Mouse (Mus musculus): ENCODE measurements around the gene Rere. TPM values are rescaled to one million over a fixed set of nuclear protein-coding genes. Genes with fewer than 3 reads are reported as not detected.
A peak's percentile ranks its signal among the peaks of the same experiment; 100 is the strongest.

Rere gene
- polyA plus RNA-seq, 1 experiment from 2014 or later, result 28.4 TPM

DNA sequence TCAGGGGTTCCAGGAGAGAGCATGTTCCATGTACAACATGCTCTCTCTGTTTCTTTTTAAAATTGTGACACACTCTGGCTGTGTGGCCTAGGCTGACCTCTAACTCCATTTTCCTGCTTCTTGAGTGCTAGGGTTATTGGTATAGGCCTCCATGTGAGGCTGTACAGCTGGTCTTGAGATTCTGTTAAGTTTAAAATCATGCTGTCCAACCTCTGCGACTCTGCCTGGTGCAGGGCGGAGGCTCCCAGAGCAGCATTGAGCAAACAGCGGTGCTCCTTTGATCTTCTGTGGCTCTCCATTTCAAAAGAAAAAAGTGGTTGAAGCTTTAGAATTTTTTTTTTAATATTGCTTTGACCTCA lies 302.3 kb downstream of the Rere start:
- H3K4me2 ChIP-seq (replicated peaks), result peak overlapping the region; percentile 43
- no peak overlapping the region for H3K4me3 ChIP-seq (replicated peaks)
- H3K36me3 ChIP-seq, result no peaks in the 10 kb centered on the region
- peak; percentile 89 for ATAC-seq
- no peak overlapping the region for H3K9ac ChIP-seq
- peaks cover 61% of the 10 kb centered on the region for H3K4me1 ChIP-seq (replicated peaks)
- no peaks in the 10 kb centered on the region for H3K9me3 ChIP-seq
- 26% methylated on average over 3 of the region's 3 CpGs for WGBS
- H3K27me3 ChIP-seq (replicated peaks), result no peaks in the 10 kb centered on the region
- H3K27ac ChIP-seq, result peak overlapping the region; percentile 81

DNA sequence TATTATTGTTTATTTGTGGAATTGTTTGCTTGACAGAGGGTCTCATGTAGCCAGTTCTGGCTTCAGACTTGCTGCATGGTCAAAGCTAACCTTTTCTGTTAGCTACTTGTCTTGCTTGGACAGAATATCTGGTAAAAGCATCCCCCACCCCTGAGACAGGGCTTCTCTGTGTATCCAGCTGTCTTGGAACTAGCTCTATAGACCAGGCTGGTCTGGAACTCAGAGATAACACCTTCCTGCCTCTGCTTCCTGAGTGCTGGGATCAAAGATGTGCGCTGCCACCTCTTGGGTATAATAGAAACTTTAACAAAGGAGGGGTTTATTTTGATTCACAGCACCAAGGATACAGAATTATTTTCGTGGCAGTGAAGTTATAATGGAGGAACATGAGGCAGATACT lies 304.4 kb downstream of the Rere start:
- Histone ChIP-seq H3K36me3 (no peaks in the 10 kb centered on the region), H3K4me1 (replicated peaks) (peaks cover 65% of the 10 kb centered on the region)
- ATAC-seq, result no peak

GRCm38 (mm10) chr4:150586275-150586674 lies 304.8 kb downstream of the Rere start:
- Histone ChIP-seq H3K4me3 (replicated peaks) (no peak overlapping the region), H3K4me2 (replicated peaks) (no peak overlapping the region), H3K9me3 (no peaks in the 10 kb centered on the region), H3K27me3 (replicated peaks) (no peaks in the 10 kb centered on the region), H3K9ac (no peak overlapping the region), H3K36me3 (no peaks in the 10 kb centered on the region), H3K27ac (no peak overlapping the region), H3K4me1 (replicated peaks) (peaks cover 63% of the 10 kb centered on the region)
- ATAC-seq, result no peak
- WGBS, result 73% methylated on average over 5 of the region's 5 CpGs

More for the DNA sequence above, 304.4 kb downstream of the Rere start:
- no peaks in the 10 kb centered on the region for H3K27me3 ChIP-seq (replicated peaks)
- WGBS, result 91% methylated on average over 2 of the region's 2 CpGs
- H3K9me3 ChIP-seq, result no peaks in the 10 kb centered on the region
- no peak overlapping the region for H3K4me3 ChIP-seq (replicated peaks)
- H3K27ac ChIP-seq, result no peak overlapping the region
- no peak overlapping the region for H3K4me2 ChIP-seq (replicated peaks)
- H3K9ac ChIP-seq, result no peak overlapping the region

GRCm38 (mm10) chr4:150587597-150588299 lies 306.3 kb downstream of the Rere start:
- Histone ChIP-seq H3K36me3 (no peaks in the 10 kb centered on the region), H3K9me3 (no peaks in the 10 kb centered on the region), H3K4me2 (replicated peaks) (0 out of 2 replicates have a peak overlapping the region, but pooled peaks have one; percentile 15), H3K27ac (no peak overlapping the region), H3K27me3 (replicated peaks) (no peaks in the 10 kb centered on the region), H3K4me1 (replicated peaks) (peaks cover 60% of the 10 kb centered on the region), H3K9ac (no peak overlapping the region), H3K4me3 (replicated peaks) (no peak overlapping the region)
- no peak for ATAC-seq
- WGBS, result 51% methylated on average over 8 of the region's 8 CpGs

- Histone ChIP-seq H3K9ac (no peak overlapping the region), H3K9me3 (no peaks in the 10 kb centered on the region), H3K4me1 (replicated peaks) (peaks cover 56% of the 10 kb centered on the region), H3K27me3 (replicated peaks) (no peaks in the 10 kb centered on the region), H3K27ac (no peak overlapping the region), H3K36me3 (no peaks in the 10 kb centered on the region), H3K4me3 (replicated peaks) (no peak overlapping the region), H3K4me2 (replicated peaks) (no peak overlapping the region)
- ATAC-seq, result no peak
- WGBS, result 62% methylated on average over 2 of the region's 2 CpGs
These were observed 306.8 kb downstream of the Rere start for GRCm38 (mm10) chr4:150588300-150588621.

DNA sequence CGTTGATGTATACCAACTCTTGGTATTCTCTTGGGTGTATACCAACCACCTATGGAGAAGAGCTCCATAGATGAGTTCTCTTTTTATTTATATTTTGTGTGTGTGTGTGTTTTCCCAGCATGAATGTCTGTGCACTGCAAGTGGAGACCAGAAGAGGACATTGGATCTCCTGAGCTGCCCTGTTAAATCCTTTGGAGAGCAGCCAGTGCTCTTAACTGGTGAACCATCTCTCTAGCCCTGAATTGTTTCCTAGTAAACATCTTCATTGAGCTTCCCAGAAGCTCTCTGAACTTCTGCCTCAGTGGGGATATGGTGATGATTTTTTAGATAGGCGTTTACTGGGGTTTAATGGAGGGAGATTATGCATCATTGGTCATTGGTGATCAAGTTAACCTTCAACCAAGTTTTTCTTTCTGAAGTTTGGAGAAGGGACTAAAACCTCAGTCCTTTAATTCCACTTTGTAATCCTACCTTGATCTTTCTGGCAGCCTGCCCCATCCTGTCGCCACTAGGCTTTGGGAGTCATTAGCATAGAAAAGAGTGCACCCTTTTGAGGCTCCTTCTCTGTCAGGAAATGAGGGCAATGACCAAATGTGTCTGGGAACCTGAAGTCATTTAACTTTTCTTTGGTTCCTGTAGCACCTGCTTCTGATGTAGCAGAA lies 309.3 kb downstream of the Rere start:
- Histone ChIP-seq H3K27ac (no peak overlapping the region), H3K4me1 (replicated peaks) (peaks cover 36% of the 10 kb centered on the region), H3K9ac (no peak overlapping the region), H3K9me3 (no peaks in the 10 kb centered on the region), H3K27me3 (replicated peaks) (no peaks in the 10 kb centered on the region), H3K36me3 (no peaks in the 10 kb centered on the region), H3K4me3 (replicated peaks) (no peak overlapping the region), H3K4me2 (replicated peaks) (no peak overlapping the region)
- no peak for ATAC-seq
- WGBS, result 35% methylated on average over 3 of the region's 3 CpGs

DNA sequence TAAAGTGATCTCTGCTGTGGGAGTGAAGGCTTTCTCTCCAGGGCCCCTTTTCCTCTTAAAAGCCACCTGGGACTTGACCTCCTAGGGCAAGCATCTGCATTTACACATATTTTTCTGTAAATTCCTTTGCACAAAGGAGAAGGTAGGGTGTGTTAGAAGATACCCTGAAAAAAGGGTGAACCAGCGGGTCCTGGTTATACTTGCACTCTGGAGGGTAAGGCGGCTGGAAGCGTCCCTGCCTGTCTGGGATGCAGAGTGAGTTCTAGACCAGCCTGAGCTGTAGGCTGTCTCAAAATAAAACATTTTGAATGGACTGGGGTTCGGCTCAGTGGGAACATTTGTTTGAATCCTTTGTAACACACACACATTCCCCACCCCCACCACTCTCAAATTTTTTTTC lies 310.2 kb downstream of the Rere start:
- Histone ChIP-seq H3K4me2 (replicated peaks) (no peak overlapping the region), H3K4me3 (replicated peaks) (no peak overlapping the region), H3K4me1 (replicated peaks) (peaks cover 34% of the 10 kb centered on the region), H3K9me3 (no peaks in the 10 kb centered on the region), H3K27me3 (replicated peaks) (no peaks in the 10 kb centered on the region), H3K27ac (0 out of 2 replicates have a peak overlapping the region, but pooled peaks have one; percentile 18), H3K9ac (no peak overlapping the region), H3K36me3 (no peaks in the 10 kb centered on the region)
- 50% methylated on average over 4 of the region's 4 CpGs for WGBS
- ATAC-seq, result no peak

- Histone ChIP-seq H3K27me3 (replicated peaks) (no peaks in the 10 kb centered on the region), H3K4me2 (replicated peaks) (no peak overlapping the region), H3K9me3 (no peaks in the 10 kb centered on the region), H3K4me1 (replicated peaks) (peaks cover 30% of the 10 kb centered on the region), H3K9ac (no peak overlapping the region), H3K36me3 (no peaks in the 10 kb centered on the region), H3K4me3 (replicated peaks) (no peak overlapping the region), H3K27ac (0 out of 2 replicates have a peak overlapping the region, but pooled peaks have one; percentile 7)
- WGBS, result 43% methylated on average over 6 of the region's 6 CpGs
- peak; percentile 14; the same call in 1 of the 2 replicates for ATAC-seq
These were observed 310.6 kb downstream of the Rere start for GRCm38 (mm10) chr4:150592087-150592486.

- 0 out of 2 replicates have a peak overlapping the region, but pooled peaks have one; percentile 2 for H3K27ac ChIP-seq
These were observed 312.2 kb downstream of the Rere start for GRCm38 (mm10) chr4:150593473-150594217.

DNA sequence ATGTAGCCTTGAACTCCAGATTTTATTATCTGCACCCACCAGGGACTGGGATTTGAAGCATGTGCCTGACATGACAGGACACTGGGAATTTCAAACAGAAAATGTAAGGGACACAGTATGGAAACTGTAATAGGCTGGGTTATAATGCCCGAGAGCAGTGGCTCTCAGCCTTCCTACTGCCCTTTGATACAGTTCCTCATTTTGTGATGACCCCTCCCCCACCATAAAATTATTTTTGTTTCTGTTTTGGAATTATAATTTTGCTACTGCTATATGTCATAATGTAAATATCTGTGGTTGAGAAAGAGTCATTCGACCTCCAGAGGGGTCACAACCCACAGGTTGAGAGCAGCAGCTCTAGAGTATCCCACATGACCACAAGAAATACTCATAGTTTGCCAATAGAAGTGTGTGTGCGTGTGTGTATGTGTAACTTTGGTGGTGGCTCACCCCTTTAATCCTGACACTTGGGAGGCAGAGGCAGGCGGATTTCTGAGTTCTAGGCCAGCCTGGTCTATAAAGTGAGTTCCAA lies 312.9 kb downstream of the Rere start:
- Histone ChIP-seq H3K4me1 (replicated peaks) (peaks cover 33% of the 10 kb centered on the region), H3K27me3 (replicated peaks) (no peaks in the 10 kb centered on the region), H3K4me3 (replicated peaks) (no peak overlapping the region), H3K9me3 (no peaks in the 10 kb centered on the region), H3K4me2 (replicated peaks) (no peak overlapping the region), H3K9ac (no peak overlapping the region), H3K36me3 (no peaks in the 10 kb centered on the region), H3K27ac (no peak overlapping the region)
- no peak for ATAC-seq
- 87% methylated on average over 4 of the region's 4 CpGs for WGBS

More at GRCm38 (mm10) chr4:150593473-150594217, 312.2 kb downstream of the Rere start:
- H3K36me3 ChIP-seq, result no peaks in the 10 kb centered on the region
- H3K27me3 ChIP-seq (replicated peaks), result no peaks in the 10 kb centered on the region
- H3K4me1 ChIP-seq (replicated peaks), result peaks cover 30% of the 10 kb centered on the region
- H3K9ac ChIP-seq, result no peak overlapping the region
- 66% methylated on average over 4 of the region's 4 CpGs for WGBS
- no peak overlapping the region for H3K4me3 ChIP-seq (replicated peaks)
- no peaks in the 10 kb centered on the region for H3K9me3 ChIP-seq
- ATAC-seq, result no peak
- H3K4me2 ChIP-seq (replicated peaks), result no peak overlapping the region

DNA sequence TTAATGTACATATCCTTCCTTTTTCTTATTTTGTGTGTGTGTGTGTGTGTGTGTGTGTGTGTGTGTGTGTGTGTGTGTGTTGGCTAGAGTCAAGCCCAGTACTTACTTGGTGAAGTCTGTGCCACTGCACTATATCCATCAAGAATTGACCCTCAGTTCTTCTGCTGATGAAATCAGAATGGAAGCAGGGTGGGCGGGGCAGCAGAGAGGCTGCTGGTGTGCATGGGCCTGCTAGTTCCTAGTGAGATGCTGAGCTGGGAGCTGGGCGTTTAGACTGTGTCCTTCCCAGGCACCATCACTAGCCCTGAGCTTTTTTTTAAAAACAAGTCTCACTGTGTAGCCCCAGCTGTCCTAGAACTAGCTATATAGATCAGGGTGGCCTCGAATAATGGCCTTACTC lies 313.6 kb downstream of the Rere start:
- no peak for ATAC-seq
- 61% methylated on average over 3 of the region's 3 CpGs for WGBS
- H3K4me1 ChIP-seq (replicated peaks), result peaks cover 39% of the 10 kb centered on the region

GRCm38 (mm10) chr4:150595991-150596390 lies 314.5 kb downstream of the Rere start:
- peaks cover 32% of the 10 kb centered on the region for H3K4me1 ChIP-seq (replicated peaks)
- no peaks in the 10 kb centered on the region for H3K27me3 ChIP-seq (replicated peaks)
- no peak overlapping the region for H3K4me2 ChIP-seq (replicated peaks)
- no peak overlapping the region for H3K9ac ChIP-seq
- WGBS, result 67% methylated on average over 5 of the region's 5 CpGs
- H3K36me3 ChIP-seq, result no peaks in the 10 kb centered on the region
- no peaks in the 10 kb centered on the region for H3K9me3 ChIP-seq
- no peak overlapping the region for H3K27ac ChIP-seq
- ATAC-seq, result no peak
- no peak overlapping the region for H3K4me3 ChIP-seq (replicated peaks)

More for the DNA sequence above, 313.6 kb downstream of the Rere start:
- Histone ChIP-seq H3K27ac (no peak overlapping the region), H3K4me2 (replicated peaks) (no peak overlapping the region), H3K36me3 (no peaks in the 10 kb centered on the region), H3K4me3 (replicated peaks) (no peak overlapping the region), H3K9me3 (no peaks in the 10 kb centered on the region), H3K9ac (no peak overlapping the region), H3K27me3 (replicated peaks) (no peaks in the 10 kb centered on the region)

Data from intestine, embryonic 15.5 days (tissue).